Mouse (Mus musculus): ENCODE data around the gene Prune1. TPM values are rescaled to one million over a fixed set of nuclear protein-coding genes. Genes with fewer than 3 reads are reported as not detected.

Gene Prune1
- polyA plus RNA-seq, 1 experiment from 2014 or later: 19.8 TPM

- WGBS: 81% methylated on average over 1 of the region's 1 CpGs
- no peak overlapping the region for H3K9ac ChIP-seq (ENCODE audit: low read depth, low read length)
- DNase-seq (ENCODE audit: low spot score): no peak
These were observed 4.7 kb downstream of the Prune1 start for GRCm38 (mm10) chr3:95277149-95277551.

GRCm38 (mm10) chr3:95276428-95276934 lies 5.4 kb downstream of the Prune1 start:
- no peak for DNase-seq (ENCODE audit: low spot score)
- ATAC-seq (replicated peaks; ENCODE audit: low FRiP score): no peak
- Histone ChIP-seq H3K4me1 (replicated peaks; ENCODE audit: control insufficient read depth, insufficient read depth, low read length) (peaks cover 29% of the 10 kb centered on the region), H3K27me3 (replicated peaks; ENCODE audit: control insufficient read depth, insufficient read depth, low read length) (no peaks in the 10 kb centered on the region), H3K9ac (ENCODE audit: low read depth, low read length) (no peak overlapping the region), H3K9me3 (ENCODE audit: control insufficient read depth, low read length) (no peaks in the 10 kb centered on the region), H3K27ac (ENCODE audit: low read depth, low read length) (0 out of 2 replicates have a peak overlapping the region, but pooled peaks have one; percentile 38), H3K4me2 (no peak overlapping the region), H3K36me3 (ENCODE audit: control insufficient read depth, insufficient read depth, low read length) (0 out of 2 replicates have a peak, but pooled peaks cover 2% of the 10 kb centered on the region), H3K4me3 (ENCODE audit: low read depth, low read length) (no peak overlapping the region)
- 36% methylated on average over 5 of the region's 5 CpGs for WGBS

More at GRCm38 (mm10) chr3:95277149-95277551, 4.7 kb downstream of the Prune1 start:
- no peak for ATAC-seq (replicated peaks; ENCODE audit: low FRiP score)
- Histone ChIP-seq H3K27ac (ENCODE audit: low read depth, low read length) (peak overlapping the region; percentile 38; the same call in 1 of the 2 replicates), H3K36me3 (ENCODE audit: control insufficient read depth, insufficient read depth, low read length) (0 out of 2 replicates have a peak, but pooled peaks cover 2% of the 10 kb centered on the region), H3K9me3 (ENCODE audit: control insufficient read depth, low read length) (no peaks in the 10 kb centered on the region), H3K27me3 (replicated peaks; ENCODE audit: control insufficient read depth, insufficient read depth, low read length) (no peaks in the 10 kb centered on the region), H3K4me1 (replicated peaks; ENCODE audit: control insufficient read depth, insufficient read depth, low read length) (peaks cover 29% of the 10 kb centered on the region), H3K4me2 (no peak overlapping the region), H3K4me3 (ENCODE audit: low read depth, low read length) (no peak overlapping the region)

GRCm38 (mm10) chr3:95275161-95275560 lies 6.7 kb downstream of the Prune1 start:
- no peak overlapping the region for H3K27ac ChIP-seq (ENCODE audit: low read depth, low read length)
- H3K4me2 ChIP-seq: no peak overlapping the region
- DNase-seq (ENCODE audit: low spot score) (no peak), ATAC-seq (replicated peaks; ENCODE audit: low FRiP score) (no peak)
- peaks cover 27% of the 10 kb centered on the region for H3K4me1 ChIP-seq (replicated peaks; ENCODE audit: control insufficient read depth, insufficient read depth, low read length)
- no peak overlapping the region for H3K9ac ChIP-seq (ENCODE audit: low read depth, low read length)
- H3K4me3 ChIP-seq (ENCODE audit: low read depth, low read length): no peak overlapping the region
- H3K36me3 ChIP-seq (ENCODE audit: control insufficient read depth, insufficient read depth, low read length): 0 out of 2 replicates have a peak, but pooled peaks cover 2% of the 10 kb centered on the region
- 62% methylated on average over 6 of the region's 6 CpGs for WGBS
- no peaks in the 10 kb centered on the region for H3K9me3 ChIP-seq (ENCODE audit: control insufficient read depth, low read length)
- H3K27me3 ChIP-seq (replicated peaks; ENCODE audit: control insufficient read depth, insufficient read depth, low read length): no peaks in the 10 kb centered on the region

GRCm38 (mm10) chr3:95274453-95274852 lies 7.4 kb downstream of the Prune1 start:
- peaks cover 22% of the 10 kb centered on the region for H3K4me1 ChIP-seq (replicated peaks; ENCODE audit: control insufficient read depth, insufficient read depth, low read length)
- no peak for ATAC-seq (replicated peaks; ENCODE audit: low FRiP score)
- H3K36me3 ChIP-seq (ENCODE audit: control insufficient read depth, insufficient read depth, low read length): 0 out of 2 replicates have a peak, but pooled peaks cover 2% of the 10 kb centered on the region
- no peak for DNase-seq (ENCODE audit: low spot score)
- no peak overlapping the region for H3K27ac ChIP-seq (ENCODE audit: low read depth, low read length)
- 88% methylated on average over 4 of the region's 4 CpGs for WGBS
- H3K4me3 ChIP-seq (ENCODE audit: low read depth, low read length): no peak overlapping the region
- H3K9me3 ChIP-seq (ENCODE audit: control insufficient read depth, low read length): no peaks in the 10 kb centered on the region
- no peak overlapping the region for H3K4me2 ChIP-seq
- H3K9ac ChIP-seq (ENCODE audit: low read depth, low read length): no peak overlapping the region
- no peaks in the 10 kb centered on the region for H3K27me3 ChIP-seq (replicated peaks; ENCODE audit: control insufficient read depth, insufficient read depth, low read length)

- no peak for DNase-seq (ENCODE audit: low spot score)
- H3K4me1 ChIP-seq (replicated peaks; ENCODE audit: control insufficient read depth, insufficient read depth, low read length): peaks cover 21% of the 10 kb centered on the region
- 85% methylated on average over 5 of the region's 5 CpGs for WGBS
These were observed 8.4 kb downstream of the Prune1 start for GRCm38 (mm10) chr3:95273471-95273870.

DNA sequence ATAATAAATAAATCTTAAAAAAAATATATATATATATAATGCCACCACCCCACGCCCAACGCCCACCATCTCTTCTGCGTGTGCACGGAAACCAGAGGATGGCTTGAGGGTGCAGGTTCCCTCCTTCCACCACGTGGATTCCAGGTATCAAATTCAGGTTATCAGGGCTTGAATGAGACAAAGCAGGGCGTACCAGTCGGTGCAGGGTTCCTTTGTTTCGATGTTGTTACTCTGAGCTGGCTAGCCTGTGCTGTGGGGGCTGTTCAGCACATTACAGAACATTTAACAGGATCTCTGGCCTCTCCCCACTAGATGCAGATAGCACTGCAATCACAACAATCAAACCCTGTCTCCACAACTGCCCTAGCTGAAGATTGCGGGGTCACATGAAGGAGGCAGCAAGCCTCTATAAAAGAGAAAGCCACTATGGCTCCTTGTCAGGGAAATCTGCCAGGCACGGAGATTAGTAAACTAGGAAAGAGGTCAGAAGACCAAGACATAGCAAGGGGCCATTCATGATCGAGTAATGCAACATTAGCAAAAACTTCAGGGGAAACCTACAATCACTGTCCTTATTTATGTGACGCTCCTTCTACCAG lies 11.0 kb downstream of the Prune1 start:
- no peak for DNase-seq (ENCODE audit: low spot score)
- Histone ChIP-seq H3K27me3 (replicated peaks; ENCODE audit: control insufficient read depth, insufficient read depth, low read length) (no peaks in the 10 kb centered on the region), H3K4me1 (replicated peaks; ENCODE audit: control insufficient read depth, insufficient read depth, low read length) (peaks cover 10% of the 10 kb centered on the region), H3K9me3 (ENCODE audit: control insufficient read depth, low read length) (no peaks in the 10 kb centered on the region), H3K4me2 (no peak overlapping the region), H3K36me3 (ENCODE audit: control insufficient read depth, insufficient read depth, low read length) (peaks cover 17% of the 10 kb centered on the region), H3K4me3 (ENCODE audit: low read depth, low read length) (no peak overlapping the region), H3K27ac (ENCODE audit: low read depth, low read length) (no peak overlapping the region), H3K9ac (ENCODE audit: low read depth, low read length) (no peak overlapping the region)
- 81% methylated on average over 12 of the region's 12 CpGs for WGBS
- no peak for ATAC-seq (replicated peaks; ENCODE audit: low FRiP score)

More at GRCm38 (mm10) chr3:95273471-95273870, 8.4 kb downstream of the Prune1 start:
- Histone ChIP-seq H3K9me3 (ENCODE audit: control insufficient read depth, low read length) (no peaks in the 10 kb centered on the region), H3K36me3 (ENCODE audit: control insufficient read depth, insufficient read depth, low read length) (0 out of 2 replicates have a peak, but pooled peaks cover 5% of the 10 kb centered on the region), H3K4me3 (ENCODE audit: low read depth, low read length) (no peak overlapping the region), H3K27ac (ENCODE audit: low read depth, low read length) (no peak overlapping the region), H3K27me3 (replicated peaks; ENCODE audit: control insufficient read depth, insufficient read depth, low read length) (no peaks in the 10 kb centered on the region), H3K4me2 (no peak overlapping the region), H3K9ac (ENCODE audit: low read depth, low read length) (no peak overlapping the region)
- no peak for ATAC-seq (replicated peaks; ENCODE audit: low FRiP score)

DNA sequence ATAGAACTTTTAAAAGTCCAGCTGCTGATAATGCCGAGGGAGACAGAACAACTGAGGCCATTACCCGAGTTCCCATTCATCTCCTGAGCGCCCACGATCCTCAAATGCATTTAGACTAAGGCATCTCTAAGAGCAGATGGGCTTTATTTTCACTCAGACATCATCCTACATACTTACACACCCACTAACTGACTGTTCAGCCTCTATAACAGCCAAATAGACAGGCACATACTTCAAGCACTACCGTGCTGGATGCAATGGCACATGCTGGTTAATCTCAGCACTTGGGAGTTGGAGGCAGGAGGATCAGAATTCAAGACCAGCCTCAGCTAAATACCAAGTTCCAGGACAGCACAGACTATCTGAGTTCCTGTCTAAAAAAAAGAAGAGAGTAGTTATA lies 12.1 kb downstream of the Prune1 start:
- peaks cover 17% of the 10 kb centered on the region for H3K36me3 ChIP-seq (ENCODE audit: control insufficient read depth, insufficient read depth, low read length)
- no peaks in the 10 kb centered on the region for H3K9me3 ChIP-seq (ENCODE audit: control insufficient read depth, low read length)
- no peak overlapping the region for H3K9ac ChIP-seq (ENCODE audit: low read depth, low read length)
- no peaks in the 10 kb centered on the region for H3K27me3 ChIP-seq (replicated peaks; ENCODE audit: control insufficient read depth, insufficient read depth, low read length)
- no peak for DNase-seq (ENCODE audit: low spot score)
- 89% methylated on average over 5 of the region's 5 CpGs for WGBS
- no peaks in the 10 kb centered on the region for H3K4me1 ChIP-seq (replicated peaks; ENCODE audit: control insufficient read depth, insufficient read depth, low read length)
- ATAC-seq (replicated peaks; ENCODE audit: low FRiP score): no peak
- H3K27ac ChIP-seq (ENCODE audit: low read depth, low read length): no peak overlapping the region
- no peak overlapping the region for H3K4me3 ChIP-seq (ENCODE audit: low read depth, low read length)
- H3K4me2 ChIP-seq: no peak overlapping the region

DNA sequence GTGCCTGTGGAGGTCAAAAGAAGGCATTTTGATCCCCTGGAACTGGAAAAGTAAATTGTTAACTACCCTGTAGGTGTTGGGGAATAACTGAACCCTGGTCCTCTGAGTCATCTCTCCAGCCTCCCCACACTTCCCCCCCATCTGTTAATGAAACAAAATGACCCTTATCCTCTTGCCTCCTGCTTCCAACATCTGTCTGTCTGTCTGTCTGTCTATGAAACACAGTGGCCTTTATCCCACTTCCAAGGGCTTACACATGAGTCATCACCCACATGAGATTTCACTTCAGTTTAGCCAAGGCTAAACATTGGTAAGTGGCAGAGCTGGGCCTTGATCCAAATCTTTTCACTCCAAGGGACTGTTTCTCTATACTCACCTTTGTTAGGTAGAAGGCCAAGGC lies 14.0 kb downstream of the Prune1 start:
- Histone ChIP-seq H3K36me3 (ENCODE audit: control insufficient read depth, insufficient read depth, low read length) (peaks cover 24% of the 10 kb centered on the region), H3K27ac (ENCODE audit: low read depth, low read length) (no peak overlapping the region)
- no peak for ATAC-seq (replicated peaks; ENCODE audit: low FRiP score)

DNA sequence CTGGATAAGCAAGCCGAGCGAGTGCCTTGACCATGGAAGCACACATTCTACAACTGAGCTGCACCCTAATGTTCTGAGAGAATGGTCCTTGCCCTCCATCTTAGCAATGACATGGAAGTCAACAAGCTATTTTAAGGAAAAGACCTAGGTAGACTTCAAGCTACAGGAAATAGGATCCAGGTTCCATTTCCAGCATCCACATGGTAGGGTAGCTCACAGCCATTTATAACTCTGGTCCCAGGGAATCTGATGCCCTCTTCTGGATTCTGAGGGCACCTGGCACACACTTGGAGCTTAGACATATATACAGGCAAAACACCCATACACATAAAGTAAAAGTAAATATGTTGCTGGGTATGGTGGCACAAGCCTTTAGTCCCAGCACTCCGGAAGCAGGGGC lies 15.8 kb downstream of the Prune1 start:
- Histone ChIP-seq H3K36me3 (ENCODE audit: control insufficient read depth, insufficient read depth, low read length) (peaks cover 32% of the 10 kb centered on the region), H3K27ac (ENCODE audit: low read depth, low read length) (no peak overlapping the region), H3K27me3 (replicated peaks; ENCODE audit: control insufficient read depth, insufficient read depth, low read length) (no peaks in the 10 kb centered on the region), H3K9me3 (ENCODE audit: control insufficient read depth, low read length) (no peaks in the 10 kb centered on the region), H3K9ac (ENCODE audit: low read depth, low read length) (no peak overlapping the region), H3K4me1 (replicated peaks; ENCODE audit: control insufficient read depth, insufficient read depth, low read length) (peaks cover 3% of the 10 kb centered on the region; the same call in 1 of the 2 replicates), H3K4me2 (no peak overlapping the region), H3K4me3 (ENCODE audit: low read depth, low read length) (no peak overlapping the region)
- ATAC-seq (replicated peaks; ENCODE audit: low FRiP score): no peak
- 93% methylated on average over 3 of the region's 3 CpGs for WGBS
- no peak for DNase-seq (ENCODE audit: low spot score)

More for the DNA sequence above, 14.0 kb downstream of the Prune1 start:
- Histone ChIP-seq H3K4me3 (ENCODE audit: low read depth, low read length) (no peak overlapping the region), H3K4me2 (no peak overlapping the region), H3K27me3 (replicated peaks; ENCODE audit: control insufficient read depth, insufficient read depth, low read length) (no peaks in the 10 kb centered on the region), H3K9me3 (ENCODE audit: control insufficient read depth, low read length) (no peaks in the 10 kb centered on the region), H3K9ac (ENCODE audit: low read depth, low read length) (no peak overlapping the region), H3K4me1 (replicated peaks; ENCODE audit: control insufficient read depth, insufficient read depth, low read length) (peaks cover 3% of the 10 kb centered on the region; the same call in 1 of the 2 replicates)
- no peak for DNase-seq (ENCODE audit: low spot score)

All from liver, embryonic 11.5 days (tissue).